Mouse (Mus musculus) liver, adult 2 months (tissue): ENCODE measurements around the gene Nxph4.

Experiments used
- CTCF ChIP-seq: fragments of 200-500 bp; IDR thresholded peaks from 2 replicates; pipeline ENCODE4 v1.5.1; 2011; ENCODE audit warnings: low read depth, low read length, control low read depth
- POLR2A ChIP-seq: fragments of 200-500 bp; IDR thresholded peaks from 2 replicates; pipeline ENCODE4 v1.6.1; 2011; ENCODE audit warnings: low read length, control low read depth; ENCODE audit not compliant: insufficient read depth; ENCODE audit errors: extremely low read depth

- no peak for TF ChIP-seq POLR2A
- TF ChIP-seq CTCF = no peak
Measured at GRCm38 (mm10) chr10:127509837-127510701, 24.3 kb downstream of the Nxph4 start.
